Mouse (Mus musculus): ENCODE measurements around the gene Txnrd1. TPM values are rescaled to one million over a fixed set of nuclear protein-coding genes. Genes with fewer than 3 reads are reported as not detected.

The Txnrd1 gene
- polyA plus RNA-seq, 1 experiment: 80.6 TPM

DNA sequence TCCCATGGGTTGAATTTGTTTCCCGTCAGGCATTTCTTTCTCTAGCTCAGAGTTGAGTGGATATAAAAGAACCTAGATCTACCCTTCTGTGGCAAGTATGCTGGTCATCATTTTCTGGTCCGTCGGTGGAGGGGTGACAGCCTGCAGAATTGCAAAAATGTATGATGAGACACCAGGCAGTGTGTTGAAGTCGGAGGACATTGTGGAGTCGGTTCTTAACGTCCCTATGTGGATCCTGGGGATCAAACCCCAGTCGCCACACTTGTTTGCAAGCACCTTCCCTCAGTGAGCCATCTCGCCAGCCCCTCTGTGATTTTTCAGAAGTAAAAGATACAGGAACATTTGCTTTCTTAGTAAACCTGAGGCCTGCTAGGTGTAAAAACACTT is 27.2 kb downstream of the Txnrd1 start:
- Histone ChIP-seq H3K4me1 (peaks cover 60% of the 10 kb centered on the region), H3K36me3 (replicated peaks; ENCODE audit: low read length) (peaks cover 41% of the 10 kb centered on the region), H3K9me3 (no peaks in the 10 kb centered on the region), H3K27me3 (replicated peaks) (no peaks in the 10 kb centered on the region), H3K4me3 (replicated peaks) (peak overlapping the region; percentile 96)
- no peak for TF ChIP-seq GATA1 (IDR thresholded peaks at IDR 0.05; ENCODE audit: borderline replicate concordance, low read length)
- no peak for TF ChIP-seq FLI1 (IDR thresholded peaks at IDR 0.05; ENCODE audit: low read length)

DNA sequence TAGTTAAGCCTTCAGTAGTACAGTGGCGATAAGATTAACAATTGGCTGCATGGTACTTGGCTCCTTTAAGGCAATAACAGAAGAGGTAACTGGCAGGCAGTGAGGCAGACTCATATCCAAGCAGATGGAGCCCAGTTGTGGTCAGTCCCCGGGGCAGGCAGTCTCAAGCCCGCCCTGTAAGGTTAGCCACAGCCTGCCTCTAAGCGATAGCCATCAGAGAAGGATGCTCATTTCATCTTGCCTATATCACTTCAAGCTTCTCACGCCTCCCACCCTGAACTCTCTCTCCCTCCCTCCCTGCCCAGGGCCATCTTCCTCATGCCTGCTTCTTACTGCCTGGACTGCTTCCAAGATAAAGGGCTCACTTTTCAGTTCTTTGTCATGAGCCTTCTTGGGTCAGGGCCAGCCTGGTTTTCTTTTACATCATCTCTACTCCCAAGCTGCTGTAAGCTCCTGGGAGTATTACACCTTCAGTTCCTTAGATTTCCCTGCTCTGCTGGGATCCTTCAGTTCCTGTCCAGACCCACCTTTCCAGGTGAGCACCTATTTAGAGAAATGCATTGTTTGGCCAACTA is 29.4 kb downstream of the Txnrd1 start:
- Histone ChIP-seq H3K27me3 (replicated peaks) (no peaks in the 10 kb centered on the region), H3K9me3 (no peaks in the 10 kb centered on the region), H3K4me1 (peaks cover 63% of the 10 kb centered on the region), H3K4me3 (replicated peaks) (peak overlapping the region; percentile 62), H3K36me3 (replicated peaks; ENCODE audit: low read length) (peaks cover 62% of the 10 kb centered on the region)
- TF ChIP-seq FLI1 (IDR thresholded peaks at IDR 0.05; ENCODE audit: low read length) (no peak), GATA1 (IDR thresholded peaks at IDR 0.05; ENCODE audit: borderline replicate concordance, low read length) (no peak)

DNA sequence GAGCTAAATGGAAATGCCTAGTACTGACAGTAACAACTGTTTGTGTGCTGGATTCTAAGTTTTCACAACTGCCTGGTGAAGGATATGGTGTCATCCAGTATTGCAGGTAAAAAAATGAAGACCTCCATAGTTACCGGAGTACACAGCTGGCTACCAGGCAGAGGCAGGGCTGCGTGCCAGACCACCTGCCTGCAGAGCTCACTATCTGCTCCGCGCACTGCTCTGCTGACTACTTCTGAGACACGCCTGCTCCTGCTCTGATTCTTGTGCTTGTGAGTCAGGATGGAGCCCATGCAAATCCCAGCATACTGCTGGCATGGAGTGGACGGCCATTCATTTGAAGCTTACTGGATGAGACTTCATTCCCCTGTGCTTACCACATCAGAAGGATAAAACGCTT is 30.1 kb downstream of the Txnrd1 start:
- no peaks in the 10 kb centered on the region for H3K27me3 ChIP-seq (replicated peaks)
- TF ChIP-seq FLI1 (IDR thresholded peaks at IDR 0.05; ENCODE audit: low read length) (no peak), GATA1 (IDR thresholded peaks at IDR 0.05; ENCODE audit: borderline replicate concordance, low read length) (no peak)
- peaks cover 68% of the 10 kb centered on the region for H3K36me3 ChIP-seq (replicated peaks; ENCODE audit: low read length)
- H3K4me1 ChIP-seq: peaks cover 66% of the 10 kb centered on the region
- no peaks in the 10 kb centered on the region for H3K9me3 ChIP-seq
- no peak overlapping the region for H3K4me3 ChIP-seq (replicated peaks)

DNA sequence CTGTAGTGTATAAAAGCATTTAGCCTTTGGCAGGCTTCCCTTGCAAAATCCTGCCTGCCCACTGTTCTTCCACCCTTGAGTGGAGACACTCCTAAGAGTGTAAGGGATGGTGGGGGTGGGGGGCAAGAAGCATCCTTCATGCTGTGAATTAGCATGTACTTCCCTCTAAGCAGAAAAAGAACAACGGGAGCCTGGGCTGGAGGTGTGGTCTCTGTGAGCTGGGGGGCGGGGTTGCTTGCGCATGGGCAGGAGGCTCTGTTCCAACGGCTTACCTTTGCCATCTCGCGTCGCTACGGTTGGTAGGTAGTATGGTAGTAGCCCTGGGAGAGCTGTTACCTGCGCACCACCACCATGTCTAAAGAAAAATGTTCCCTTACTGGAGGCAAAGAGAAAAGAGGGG is 32.6 kb downstream of the Txnrd1 start, which contains the start of gene Eid3:
TSS of gene Eid3 (plus strand) at position 271 of the 400 bp plus-strand sequence.
- no peak for TF ChIP-seq GATA1 (IDR thresholded peaks at IDR 0.05; ENCODE audit: borderline replicate concordance, low read length)
- no peak for TF ChIP-seq FLI1 (IDR thresholded peaks at IDR 0.05; ENCODE audit: low read length)
- H3K36me3 ChIP-seq (replicated peaks; ENCODE audit: low read length): peaks cover 94% of the 10 kb centered on the region
- no peaks in the 10 kb centered on the region for H3K27me3 ChIP-seq (replicated peaks)
- no peaks in the 10 kb centered on the region for H3K9me3 ChIP-seq
- H3K4me1 ChIP-seq: peaks cover 65% of the 10 kb centered on the region
- no peak within 1 kb of the TSS for H3K4me3 ChIP-seq (replicated peaks)

DNA sequence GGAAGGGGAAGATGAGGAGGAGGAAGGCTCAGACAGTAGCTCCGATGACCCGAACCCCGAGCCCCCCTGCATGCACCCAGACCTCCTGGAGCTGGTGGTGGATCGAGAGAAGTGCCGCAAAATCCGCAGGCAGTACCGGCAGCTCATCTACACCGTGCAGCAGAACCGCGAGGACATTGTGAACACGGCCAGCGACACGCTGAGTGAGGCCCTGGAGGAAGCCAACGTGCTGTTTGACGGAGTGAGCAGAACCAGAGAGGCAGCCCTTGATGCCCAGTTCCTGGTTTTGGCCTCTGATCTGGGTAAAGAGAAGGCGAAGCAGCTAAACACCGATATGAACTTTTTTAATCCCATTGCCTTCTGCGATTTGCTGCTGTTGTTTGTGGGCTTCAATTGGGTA is 33.1 kb downstream of the Txnrd1 start:
- H3K4me1 ChIP-seq: peaks cover 63% of the 10 kb centered on the region
- H3K36me3 ChIP-seq (replicated peaks; ENCODE audit: low read length): peaks cover 95% of the 10 kb centered on the region
- no peak overlapping the region for H3K4me3 ChIP-seq (replicated peaks)
- no peaks in the 10 kb centered on the region for H3K27me3 ChIP-seq (replicated peaks)
- TF ChIP-seq FLI1 (IDR thresholded peaks at IDR 0.05; ENCODE audit: low read length): no peak
- no peak for TF ChIP-seq GATA1 (IDR thresholded peaks at IDR 0.05; ENCODE audit: borderline replicate concordance, low read length)
- no peaks in the 10 kb centered on the region for H3K9me3 ChIP-seq

DNA sequence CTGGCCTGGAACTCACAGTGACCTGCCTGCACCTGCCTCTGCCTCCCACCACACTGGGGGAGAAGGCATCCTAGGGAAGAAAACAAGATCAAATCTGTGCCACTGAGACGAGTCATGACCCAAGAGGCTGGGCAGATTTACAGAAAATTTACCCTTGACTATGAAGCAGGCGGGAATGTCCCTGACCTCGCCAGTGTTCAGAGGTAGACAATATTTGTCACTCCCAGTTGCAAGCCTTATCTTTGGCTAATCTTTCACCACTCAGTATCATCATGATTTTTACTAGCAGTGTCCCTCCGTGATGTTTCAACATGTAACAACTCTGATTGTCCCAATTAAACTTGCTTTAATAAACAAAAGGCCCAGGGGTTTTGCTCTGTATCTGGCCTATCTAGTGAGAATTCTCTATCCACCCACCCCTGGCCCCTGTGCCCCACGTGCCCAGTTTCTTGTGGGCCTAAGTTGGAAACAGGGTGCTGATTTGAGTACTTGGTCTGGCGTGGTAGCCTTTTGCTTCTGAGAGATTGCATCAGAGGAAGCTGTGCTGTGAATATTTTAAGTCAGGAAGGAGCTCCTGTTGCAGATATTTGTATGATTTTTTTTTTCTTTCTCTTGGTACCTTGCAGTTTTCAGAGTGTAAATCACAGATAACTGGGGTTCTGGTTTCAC is 34.8 kb downstream of the Txnrd1 start:
- H3K4me1 ChIP-seq: peaks cover 59% of the 10 kb centered on the region
- no peaks in the 10 kb centered on the region for H3K9me3 ChIP-seq
- H3K27me3 ChIP-seq (replicated peaks): no peaks in the 10 kb centered on the region
- peaks cover 98% of the 10 kb centered on the region for H3K36me3 ChIP-seq (replicated peaks; ENCODE audit: low read length)
- H3K4me3 ChIP-seq (replicated peaks): no peak overlapping the region
- TF ChIP-seq FLI1 (IDR thresholded peaks at IDR 0.05; ENCODE audit: low read length) (no peak), GATA1 (IDR thresholded peaks at IDR 0.05; ENCODE audit: borderline replicate concordance, low read length) (no peak)

DNA sequence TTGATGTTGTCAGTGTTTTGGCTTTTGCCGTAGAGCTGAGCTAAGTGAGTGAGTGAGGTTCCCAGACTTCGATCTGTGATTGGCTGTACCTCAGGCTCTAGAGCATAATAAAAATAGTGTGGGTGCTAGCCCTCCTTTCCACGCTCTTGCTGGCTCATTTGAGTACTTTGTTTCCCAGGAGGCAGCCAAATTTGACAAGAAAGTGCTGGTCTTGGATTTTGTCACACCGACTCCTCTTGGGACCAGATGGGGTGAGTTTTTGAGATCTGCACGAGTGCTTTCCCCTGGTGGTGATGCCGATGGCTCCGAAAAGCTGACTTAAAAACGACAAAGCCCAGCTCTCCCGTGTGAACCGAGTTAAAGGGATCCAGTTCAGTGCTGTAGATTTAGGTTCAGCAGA is 41.7 kb downstream of the Txnrd1 start:
- TF ChIP-seq GATA1 (IDR thresholded peaks at IDR 0.05; ENCODE audit: borderline replicate concordance, low read length): no peak
- no peak for TF ChIP-seq FLI1 (IDR thresholded peaks at IDR 0.05; ENCODE audit: low read length)
- no peaks in the 10 kb centered on the region for H3K9me3 ChIP-seq
- H3K4me3 ChIP-seq (replicated peaks): no peak overlapping the region
- H3K27me3 ChIP-seq (replicated peaks): no peaks in the 10 kb centered on the region
- peaks cover 100% of the 10 kb centered on the region for H3K36me3 ChIP-seq (replicated peaks; ENCODE audit: low read length)
- peaks cover 21% of the 10 kb centered on the region for H3K4me1 ChIP-seq

DNA sequence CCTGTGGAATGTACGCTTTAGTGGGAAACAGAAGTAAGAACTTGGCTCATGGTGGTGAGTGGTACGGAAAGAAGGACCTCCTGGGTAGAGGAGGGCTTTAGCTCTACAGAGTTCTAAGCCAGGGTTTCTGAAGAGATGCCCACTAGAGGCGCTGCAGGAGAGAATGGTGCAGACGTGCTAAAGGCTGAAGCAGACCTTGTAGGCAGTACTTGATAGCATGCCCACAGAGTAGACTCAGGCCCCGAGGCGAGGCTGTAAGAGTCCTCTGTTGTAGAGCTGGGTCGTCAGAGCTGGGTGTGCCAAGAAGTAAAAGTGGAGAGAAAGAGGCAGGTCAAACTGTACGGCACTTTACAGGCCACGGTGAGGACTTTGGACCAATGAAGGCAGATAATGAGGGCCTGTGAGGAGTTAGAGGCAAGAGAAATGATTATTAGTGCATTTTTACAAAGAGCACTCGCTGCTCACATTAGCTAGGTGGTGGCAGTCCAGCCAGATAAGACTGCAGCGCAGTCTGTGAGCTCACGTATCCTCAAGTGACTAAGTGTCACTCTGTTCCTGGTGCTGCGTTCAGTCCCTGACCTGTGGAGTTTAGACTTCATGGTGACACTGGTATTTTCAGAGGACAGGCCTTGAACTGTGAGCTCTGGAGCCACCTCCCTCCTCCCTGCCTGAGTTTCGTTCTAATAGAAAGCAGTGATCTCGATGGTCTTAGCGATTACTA is 42.5 kb downstream of the Txnrd1 start:
- H3K36me3 ChIP-seq (replicated peaks; ENCODE audit: low read length): peaks cover 100% of the 10 kb centered on the region
- H3K9me3 ChIP-seq: no peaks in the 10 kb centered on the region
- H3K4me3 ChIP-seq (replicated peaks): no peak overlapping the region
- peaks cover 16% of the 10 kb centered on the region for H3K4me1 ChIP-seq
- TF ChIP-seq FLI1 (IDR thresholded peaks at IDR 0.05; ENCODE audit: low read length) (no peak), GATA1 (IDR thresholded peaks at IDR 0.05; ENCODE audit: borderline replicate concordance, low read length) (no peak)
- H3K27me3 ChIP-seq (replicated peaks): no peaks in the 10 kb centered on the region

DNA sequence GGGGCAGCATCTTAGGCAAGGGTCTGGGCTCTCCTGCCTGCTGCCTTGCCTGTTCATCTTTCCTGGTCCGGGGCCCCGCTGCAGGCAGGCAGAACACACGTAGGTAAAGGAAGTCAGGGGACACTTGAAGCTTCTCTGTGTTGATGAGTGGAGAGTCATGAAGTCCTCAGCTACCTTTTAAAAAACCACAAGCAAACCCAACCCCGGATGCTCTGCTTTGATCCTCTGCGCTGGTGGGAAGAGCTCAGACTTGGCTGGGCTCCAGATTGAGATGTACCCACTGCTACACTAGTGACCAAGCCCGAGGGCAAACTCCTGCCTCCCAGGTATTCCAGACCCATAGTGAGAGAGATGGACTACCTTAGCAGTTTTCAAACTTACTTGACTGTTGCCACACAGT is 53.6 kb downstream of the Txnrd1 start:
- Histone ChIP-seq H3K4me3 (replicated peaks) (no peak overlapping the region), H3K4me1 (peaks cover 22% of the 10 kb centered on the region), H3K27me3 (replicated peaks) (no peaks in the 10 kb centered on the region), H3K36me3 (replicated peaks; ENCODE audit: low read length) (peaks cover 97% of the 10 kb centered on the region), H3K9me3 (no peaks in the 10 kb centered on the region)
- TF ChIP-seq GATA1 (IDR thresholded peaks at IDR 0.05; ENCODE audit: borderline replicate concordance, low read length) (no peak), FLI1 (IDR thresholded peaks at IDR 0.05; ENCODE audit: low read length) (no peak)

DNA sequence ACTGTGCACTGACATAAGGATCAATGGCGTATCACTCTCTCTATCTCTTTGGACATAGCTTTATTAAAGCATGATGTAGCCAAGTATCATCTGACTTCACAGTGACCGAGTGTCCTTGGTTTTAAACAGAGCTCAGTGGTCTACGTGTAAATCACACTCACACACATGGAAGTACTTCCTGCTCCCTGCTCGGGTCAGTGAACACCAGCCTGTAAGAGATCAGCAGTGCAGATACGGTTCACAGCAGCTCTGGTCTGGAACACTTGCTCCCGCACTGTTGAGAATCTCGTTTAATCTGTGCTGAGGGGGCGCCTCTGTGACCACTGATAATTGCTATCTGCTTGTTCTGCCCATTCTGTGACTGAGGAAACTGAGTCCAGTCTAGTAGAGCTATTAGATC is 54.8 kb downstream of the Txnrd1 start:
- H3K36me3 ChIP-seq (replicated peaks; ENCODE audit: low read length): peaks cover 97% of the 10 kb centered on the region
- no peaks in the 10 kb centered on the region for H3K9me3 ChIP-seq
- H3K4me3 ChIP-seq (replicated peaks): no peak overlapping the region
- peaks cover 34% of the 10 kb centered on the region for H3K4me1 ChIP-seq
- TF ChIP-seq GATA1 (IDR thresholded peaks at IDR 0.05; ENCODE audit: borderline replicate concordance, low read length) (no peak), FLI1 (IDR thresholded peaks at IDR 0.05; ENCODE audit: low read length) (no peak)
- no peaks in the 10 kb centered on the region for H3K27me3 ChIP-seq (replicated peaks)

Measured in megakaryocyte, embryonic 14.5 days (primary cell).